Mouse (Mus musculus) ES-Bruce4 (cell line): ENCODE data around the gene Fgb.

ENCODE experiments used
- CTCF ChIP-seq: IDR thresholded peaks from one replicate; pipeline ENCODE4 v1.8.1; 2011; ENCODE audit warnings: low read depth, low read length
- EP300 ChIP-seq: IDR thresholded peaks from 2 replicates; pipeline ENCODE4 v1.6.1; 2011; ENCODE audit warnings: low read depth, low read length; ENCODE audit not compliant: insufficient read depth
- POLR2A ChIP-seq: IDR thresholded peaks from one replicate; pipeline ENCODE4 v1.8.1; 2011; ENCODE audit warnings: low read length; ENCODE audit not compliant: insufficient read depth

DNA sequence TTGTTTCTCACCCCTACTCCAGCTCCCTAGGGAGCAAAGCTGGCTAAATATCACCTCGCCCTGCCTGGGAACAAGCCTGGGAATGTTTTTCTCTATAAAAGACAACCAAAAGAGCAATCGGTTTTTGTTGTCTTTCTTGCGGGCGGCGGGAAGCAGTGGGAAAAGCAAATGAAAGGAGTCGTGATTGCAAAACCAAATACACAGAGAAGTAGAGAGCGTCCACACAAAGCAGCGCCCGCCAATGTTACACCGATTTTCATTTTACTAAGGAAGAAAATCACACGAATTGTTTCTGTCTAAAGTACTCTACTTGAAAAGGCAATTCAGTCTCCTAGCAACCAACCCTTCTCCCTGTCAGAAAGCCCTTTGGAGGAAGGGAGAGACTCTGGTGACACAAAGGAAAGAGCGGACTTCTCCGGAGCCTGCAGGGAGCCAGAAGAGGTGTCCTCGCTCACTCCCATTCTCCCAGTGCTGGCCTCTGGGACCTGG, 48.9 kb upstream of the Fgb start:
- TF ChIP-seq EP300 (no peak), POLR2A (no peak), CTCF (no peak)
